Mouse (Mus musculus) CH12.LX (cell line): ENCODE data around the gene Lrch3. TPM values are rescaled to one million over a fixed set of nuclear protein-coding genes. Genes with fewer than 3 reads are reported as not detected.
"Not testable (repeated sequence)": the region's sequence is repeated elsewhere in the genome, so short reads cannot be mapped to it uniquely, and the experiment has no call there.

Source experiments
- DNase-seq: peaks from one replicate; pipeline ENCODE4 v3.0.0-alpha.2; 2013; ENCODE audit errors: extremely low read depth
- H3K27ac ChIP-seq: 2 replicates; pipeline ENCODE4 v1.5.1; 2012; ENCODE audit warnings: low read depth, mild to moderate bottlenecking, control low read depth, moderate library complexity; ENCODE audit not compliant: insufficient read depth
- H3K27me3 ChIP-seq: replicated peaks from 2 replicates; pipeline ENCODE3; 2012; ENCODE audit warnings: inconsistent platforms
- H3K36me3 ChIP-seq, 2 experiments: replicated peaks in 1 of 2; 2 replicates each; pipeline versions ENCODE3 to v1.6.1; 2012; ENCODE audit warnings: inconsistent platforms in 1 of 2, low read length in 1 of 2, mild to moderate bottlenecking in 1 of 2, mixed read lengths in 1 of 2, moderate library complexity in 1 of 2; ENCODE audit not compliant: control insufficient read depth in 1 of 2, insufficient read depth in 1 of 2
- H3K4me1 ChIP-seq, 2 experiments: 2 replicates each; pipeline ENCODE4 v1.6.1; 2012; ENCODE audit warnings: inconsistent platforms in 1 of 2, moderate library complexity in 1 of 2; ENCODE audit not compliant: insufficient read depth in 2 of 2, control insufficient read depth in 1 of 2
- H3K4me2 ChIP-seq: 2 replicates; pipeline ENCODE4 v1.6.1; 2012; ENCODE audit warnings: low read depth, mild to moderate bottlenecking, control low read depth; ENCODE audit not compliant: poor library complexity, insufficient read depth, severe bottlenecking
- H3K4me3 ChIP-seq, 3 experiments: fragments of 150-350 bp in 1 of 3; sonication (generic) in 1 of 3; replicated peaks in 1 of 3; 2 replicates each; pipeline versions ENCODE3 to v1.5.1; 2011 to 2012; ENCODE audit warnings: low read depth in 2 of 3, low read length in 2 of 3, mild to moderate bottlenecking in 2 of 3, moderate library complexity in 2 of 3, control low read depth in 1 of 3, improper control_type of control experiment in 1 of 3, inconsistent platforms in 1 of 3, mixed read lengths in 1 of 3; ENCODE audit not compliant: poor library complexity in 1 of 3
- H3K79me2 ChIP-seq: replicated peaks from 2 replicates; pipeline ENCODE4 v1.6.1; 2012; ENCODE audit warnings: mild to moderate bottlenecking, moderate library complexity; ENCODE audit not compliant: control insufficient read depth, poor library complexity, insufficient read depth, severe bottlenecking; ENCODE audit errors: extremely low read depth
- H3K9ac ChIP-seq: 2 replicates; pipeline ENCODE4 v1.6.1; 2012; ENCODE audit warnings: low read depth, mild to moderate bottlenecking, control low read depth, moderate library complexity; ENCODE audit not compliant: insufficient read depth
- H3K9me3 ChIP-seq: replicated peaks from 2 replicates; pipeline ENCODE3; 2012; ENCODE audit warnings: low read length, inconsistent platforms, mixed read lengths
- BHLHE40 ChIP-seq: IDR thresholded peaks from 2 replicates; pipeline ENCODE4 v1.6.1; 2011; ENCODE audit warnings: mild to moderate bottlenecking, low read depth, low read length, improper control_type of control experiment
- CHD1 ChIP-seq: IDR thresholded peaks from 2 replicates; pipeline ENCODE4 v1.6.1; 2012; ENCODE audit warnings: low read depth, low read length, improper control_type of control experiment, inconsistent platforms
- CHD2 ChIP-seq: IDR thresholded peaks from 2 replicates; pipeline ENCODE4 v1.6.1; 2011; ENCODE audit warnings: low read length, improper control_type of control experiment
- CTCF ChIP-seq, 2 experiments: IDR thresholded peaks in 1 of 2; conservative IDR thresholded peaks in 1 of 2; 2 replicates each; pipeline ENCODE4 v1.5.1; 2011 to 2012; ENCODE audit warnings: low read depth in 2 of 2, low read length in 2 of 2, improper control_type of control experiment in 1 of 2, inconsistent platforms in 1 of 2, mild to moderate bottlenecking in 1 of 2, moderate library complexity in 1 of 2
- E2F4 ChIP-seq: IDR thresholded peaks from 2 replicates; pipeline ENCODE4 v1.6.1; 2011; ENCODE audit warnings: low read depth, low read length, improper control_type of control experiment; ENCODE audit not compliant: insufficient replicate concordance
- ELF1 ChIP-seq: IDR thresholded peaks from 2 replicates; pipeline ENCODE4 v1.6.1; 2014; ENCODE audit warnings: low read depth, mild to moderate bottlenecking, inconsistent platforms, low read length, improper control_type of control experiment
- EP300 ChIP-seq: IDR thresholded peaks from 2 replicates; pipeline ENCODE4 v1.6.1; 2011; ENCODE audit warnings: low read length, improper control_type of control experiment
- ETS1 ChIP-seq: conservative IDR thresholded peaks from 2 replicates; pipeline ENCODE4 v1.6.1; 2012; ENCODE audit warnings: low read depth, mild to moderate bottlenecking, inconsistent platforms, low read length, improper control_type of control experiment, moderate library complexity
- GABPA ChIP-seq: IDR thresholded peaks from 2 replicates; pipeline ENCODE4 v1.6.1; 2012; ENCODE audit warnings: low read depth, low read length, improper control_type of control experiment, inconsistent platforms; ENCODE audit not compliant: insufficient replicate concordance
- HCFC1 ChIP-seq: IDR thresholded peaks from 2 replicates; pipeline ENCODE4 v1.6.1; 2012; ENCODE audit warnings: low read depth, mild to moderate bottlenecking, inconsistent platforms, low read length, improper control_type of control experiment
- IRF4 ChIP-seq: IDR thresholded peaks from 2 replicates; pipeline ENCODE4 v1.6.1; 2014; ENCODE audit warnings: low read depth, mild to moderate bottlenecking, inconsistent platforms, low read length, improper control_type of control experiment
- JUN ChIP-seq: IDR thresholded peaks from 2 replicates; pipeline ENCODE4 v1.6.1; 2011; ENCODE audit warnings: low read depth, mild to moderate bottlenecking, low read length, improper control_type of control experiment, moderate library complexity; ENCODE audit not compliant: insufficient read depth
- JUND ChIP-seq: conservative IDR thresholded peaks from 2 replicates; pipeline ENCODE4 v1.6.1; 2011; ENCODE audit warnings: low read depth, low read length, improper control_type of control experiment
- KAT2A ChIP-seq: IDR thresholded peaks from 2 replicates; pipeline ENCODE4 v1.6.1; 2012; ENCODE audit warnings: low read length, improper control_type of control experiment, inconsistent platforms; ENCODE audit not compliant: insufficient replicate concordance
- MAFK ChIP-seq: IDR thresholded peaks from 2 replicates; pipeline ENCODE4 v1.6.1; 2011; ENCODE audit warnings: low read length, improper control_type of control experiment; ENCODE audit not compliant: insufficient replicate concordance
- MAX ChIP-seq: IDR thresholded peaks from 2 replicates; pipeline ENCODE4 v1.6.1; 2011; ENCODE audit warnings: low read length, improper control_type of control experiment
- MAZ ChIP-seq: IDR thresholded peaks from 2 replicates; pipeline ENCODE4 v1.6.1; 2012; ENCODE audit warnings: low read depth, mild to moderate bottlenecking, inconsistent platforms, low read length, improper control_type of control experiment, moderate library complexity
- MEF2A ChIP-seq: IDR thresholded peaks from 2 replicates; pipeline ENCODE4 v1.6.1; 2014; ENCODE audit warnings: low read depth, mild to moderate bottlenecking, inconsistent platforms, low read length, improper control_type of control experiment, borderline replicate concordance
- MXI1 ChIP-seq: IDR thresholded peaks from 2 replicates; pipeline ENCODE4 v1.6.1; 2011; ENCODE audit warnings: mild to moderate bottlenecking, low read depth, low read length, improper control_type of control experiment
- MYC ChIP-seq: IDR thresholded peaks from 2 replicates; pipeline ENCODE4 v1.6.1; 2011; ENCODE audit warnings: low read depth, mild to moderate bottlenecking, improper control_type of control experiment, low read length
- NELFE ChIP-seq: IDR thresholded peaks from 2 replicates; pipeline ENCODE4 v1.6.1; 2011; ENCODE audit warnings: low read depth, low read length, improper control_type of control experiment
- NRF1 ChIP-seq: IDR thresholded peaks from 2 replicates; pipeline ENCODE4 v1.6.1; 2014; ENCODE audit warnings: low read depth, mild to moderate bottlenecking, inconsistent platforms, low read length, improper control_type of control experiment, moderate library complexity
- PAX5 ChIP-seq: IDR thresholded peaks from 2 replicates; pipeline ENCODE4 v1.6.1; 2012; ENCODE audit warnings: low read length, inconsistent platforms, mixed read lengths
- POLR2A ChIP-seq: IDR thresholded peaks from 2 replicates; pipeline ENCODE4 v1.6.1; 2011; ENCODE audit warnings: low read depth, mild to moderate bottlenecking, improper control_type of control experiment, low read length
- POLR2AphosphoS2 ChIP-seq: IDR thresholded peaks from 2 replicates; pipeline ENCODE4 v1.6.1; 2011; ENCODE audit warnings: low read depth, low read length, improper control_type of control experiment
- RAD21 ChIP-seq: IDR thresholded peaks from 2 replicates; pipeline ENCODE4 v1.6.1; 2011; ENCODE audit warnings: low read depth, mild to moderate bottlenecking, low read length, improper control_type of control experiment, moderate library complexity
- RCOR1 ChIP-seq: conservative IDR thresholded peaks from 2 replicates; pipeline ENCODE4 v1.6.1; 2012; ENCODE audit warnings: low read depth, mild to moderate bottlenecking, inconsistent platforms, low read length, improper control_type of control experiment
- SIN3A ChIP-seq: IDR thresholded peaks from 2 replicates; pipeline ENCODE4 v1.6.1; 2012; ENCODE audit warnings: low read length, improper control_type of control experiment, inconsistent platforms
- SMC3 ChIP-seq: IDR thresholded peaks from 2 replicates; pipeline ENCODE4 v1.6.1; 2011; ENCODE audit warnings: low read depth, low read length, improper control_type of control experiment
- TBP ChIP-seq: conservative IDR thresholded peaks from 2 replicates; pipeline ENCODE4 v1.6.1; 2011; ENCODE audit warnings: low read depth, low read length, improper control_type of control experiment
- TCF12 ChIP-seq: IDR thresholded peaks from 2 replicates; pipeline ENCODE4 v1.6.1; 2014; ENCODE audit warnings: low read depth, mild to moderate bottlenecking, inconsistent platforms, low read length, improper control_type of control experiment
- UBTF ChIP-seq: IDR thresholded peaks from 2 replicates; pipeline ENCODE4 v1.6.1; 2012; ENCODE audit warnings: low read depth, mild to moderate bottlenecking, inconsistent platforms, low read length, improper control_type of control experiment, moderate library complexity
- USF1 ChIP-seq: IDR thresholded peaks from 2 replicates; pipeline ENCODE4 v1.6.1; 2014; ENCODE audit warnings: low read depth, mild to moderate bottlenecking, inconsistent platforms, low read length, improper control_type of control experiment
- USF2 ChIP-seq: conservative IDR thresholded peaks from 2 replicates; pipeline ENCODE4 v1.6.1; 2011; ENCODE audit warnings: low read depth, low read length, improper control_type of control experiment
- ZC3H11A ChIP-seq: IDR thresholded peaks from 2 replicates; pipeline ENCODE4 v1.6.1; 2012; ENCODE audit warnings: low read depth, mild to moderate bottlenecking, inconsistent platforms, low read length, improper control_type of control experiment
- ZKSCAN1 ChIP-seq: IDR thresholded peaks from 2 replicates; pipeline ENCODE4 v1.6.1; 2012; ENCODE audit warnings: low read depth, inconsistent platforms, low read length, improper control_type of control experiment, borderline replicate concordance
- ZMIZ1 ChIP-seq: IDR thresholded peaks from 2 replicates; pipeline ENCODE4 v1.6.1; 2012; ENCODE audit warnings: low read depth, mild to moderate bottlenecking, inconsistent platforms, low read length, improper control_type of control experiment
- ZNF384 ChIP-seq: IDR thresholded peaks from 2 replicates; pipeline ENCODE4 v1.6.1; 2012; ENCODE audit warnings: low read depth, low read length, improper control_type of control experiment, inconsistent platforms
- dilution Hi-C: fragments of 300-500 bp; cut with MboI; formaldehyde crosslinking; loops from 2 replicates; pipeline ENCODE4 v1.14.3; 2020; ENCODE audit warnings: low sequenced_read_pairs; ENCODE audit not compliant: extremely low pct_unique_long_range_greater_than_20kb, extremely low pct_ligation_motif_present
- in situ Hi-C: fragments of 300-500 bp; cut with MboI; formaldehyde crosslinking; loops from 3 replicates; pipeline ENCODE4 v1.14.3; 2019; ENCODE audit warnings: low sequenced_read_pairs, low pct_ligation_motif_present, low pct_unique_long_range_greater_than_20kb, mixed read lengths
- polyA plus RNA-seq: library from polyadenylated mRNA; unstranded; fragments of >175 nt; gene quantifications from 2 replicates; pipeline ENCODE4 v1.2.1, GENCODE M21; 2012; ENCODE audit warnings: low read depth; ENCODE audit not compliant: insufficient read length
- total RNA-seq, 2 experiments: library from RNA; depleted of rRNA; stranded (reverse); fragments of 300-350 nt in 1 of 2; fragments of >200 nt in 1 of 2; gene quantifications; 2 replicates each; pipeline ENCODE4 v1.2.3; 2012 to 2014

The Lrch3 gene
- total and polyA plus RNA-seq, 3 experiments = 11.9 to 20.7 (median 16.1) TPM

DNA sequence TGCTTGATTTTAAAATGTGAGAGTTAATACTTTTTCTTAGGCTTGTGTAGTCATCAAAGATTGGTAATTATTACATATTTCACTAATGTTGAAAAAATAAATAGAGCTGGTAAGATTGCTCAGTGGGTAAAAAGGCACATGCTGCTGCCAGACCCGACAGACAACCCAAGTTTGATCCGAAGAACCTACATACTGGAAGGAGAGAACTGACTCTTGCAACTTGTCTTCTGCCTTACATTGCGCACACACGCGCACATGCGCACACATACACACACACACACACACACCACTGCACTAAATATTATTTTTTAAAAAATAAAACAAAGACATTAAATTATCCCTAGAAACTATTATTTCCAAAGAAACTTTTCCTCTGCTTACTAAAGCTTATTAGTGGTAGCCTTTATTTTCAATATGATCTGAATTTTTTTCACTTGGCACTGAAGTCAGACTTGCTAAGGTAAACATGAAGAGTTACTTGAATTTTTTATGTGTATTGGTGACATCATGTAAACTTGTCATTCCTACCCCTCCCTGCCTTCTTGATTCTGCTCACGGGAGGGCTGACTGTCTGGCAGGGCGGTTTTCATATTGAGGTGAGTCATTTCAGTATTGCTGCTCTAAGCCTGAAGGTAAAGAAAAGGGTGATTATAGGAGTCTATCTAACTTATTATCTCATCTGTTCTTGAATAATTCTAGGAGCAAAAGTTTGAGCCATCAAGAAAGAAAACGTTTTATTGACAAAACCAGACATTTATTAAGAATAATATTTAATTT lies 1.6 kb downstream of the Lrch3 start:
- DNase-seq = peak; percentile 74
- dilution Hi-C loops = no loop called here

DNA sequence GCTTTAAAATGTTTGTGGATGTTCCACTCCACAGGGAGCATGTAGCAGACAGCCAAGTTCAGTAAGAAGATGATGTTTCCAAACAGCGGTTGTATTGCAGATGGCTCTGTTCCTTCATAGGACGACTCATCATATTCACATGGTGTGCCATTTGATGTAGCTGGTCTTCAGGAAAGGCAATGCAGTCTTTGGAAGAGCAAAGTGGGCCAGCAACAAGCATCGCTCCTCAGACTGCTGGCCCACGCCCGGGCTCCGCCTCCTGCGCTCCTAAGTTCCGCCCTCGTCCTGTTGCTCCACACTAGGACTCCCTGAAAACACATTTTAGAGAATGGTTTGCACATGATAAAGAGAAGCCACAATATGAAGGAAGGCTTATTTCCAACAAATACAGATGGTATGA lies 12.7 kb downstream of the Lrch3 start:
- dilution Hi-C loops, H3K4me3 ChIP-seq, H3K4me1 ChIP-seq, DNase-seq, H3K27ac ChIP-seq, H3K9ac ChIP-seq, H3K4me2 ChIP-seq, H3K79me2 ChIP-seq, in situ Hi-C loops, H3K9me3 ChIP-seq, H3K27me3 ChIP-seq: not testable (repeated sequence)
- peaks cover 15 to 30% of the 10 kb centered on the region in 2 experiments for H3K36me3 ChIP-seq

More for the DNA sequence above, 1.6 kb downstream of the Lrch3 start:
- in situ Hi-C loops = no loop called here
- TF ChIP-seq MEF2A = no peak
- no peak for TF ChIP-seq NELFE
- no peak for TF ChIP-seq ZKSCAN1
- peak; percentile 61; the same call in 1 of the 2 replicates for TF ChIP-seq EP300
- TF ChIP-seq CTCF (conservative IDR thresholded peaks at IDR 0.05 in 1 of 2, IDR thresholded peaks at IDR 0.05 in 1 of 2; ENCODE audit: low read depth in 2 of 2, low read length in 2 of 2) = no peak
- TF ChIP-seq JUND = peak; percentile 92
- no peak for TF ChIP-seq POLR2AphosphoS2
- no peak for TF ChIP-seq ZMIZ1
- TF ChIP-seq CHD2 = no peak
- peak; percentile 36; the same call in 1 of the 2 replicates for TF ChIP-seq SIN3A
- peak; percentile 50; the same call in 1 of the 2 replicates for TF ChIP-seq MXI1
- TF ChIP-seq MAFK = no peak
- peak; percentile 73 for TF ChIP-seq JUN
- TF ChIP-seq ZC3H11A = no peak
- TF ChIP-seq MYC = peak; percentile 28; the same call in 1 of the 2 replicates
- TF ChIP-seq USF2 = no peak
- 0 out of 2 replicates have a peak, but pooled peaks have one; percentile 48 for TF ChIP-seq ETS1
- TF ChIP-seq MAX = no peak
- TF ChIP-seq KAT2A = no peak
- TF ChIP-seq MAZ = 0 out of 2 replicates have a peak, but pooled peaks have one; percentile 43
- TF ChIP-seq E2F4 = no peak
- TF ChIP-seq RAD21 = no peak
- TF ChIP-seq IRF4 = peak; percentile 92
- TF ChIP-seq ELF1 = no peak
- peak; percentile 91 for TF ChIP-seq BHLHE40
- TF ChIP-seq RCOR1 = no peak
- TF ChIP-seq NRF1 = peak; percentile 63
- no peak for TF ChIP-seq UBTF
- TF ChIP-seq PAX5 = no peak
- no peak for TF ChIP-seq TCF12
- no peak for TF ChIP-seq CHD1
- no peak for TF ChIP-seq GABPA
- no peak for TF ChIP-seq POLR2A
- TF ChIP-seq USF1 = no peak
- no peak for TF ChIP-seq TBP
- TF ChIP-seq ZNF384 = no peak
- no peak for TF ChIP-seq SMC3
- TF ChIP-seq HCFC1 = no peak
- Histone ChIP-seq H3K4me3 (peak overlapping the region in 2 of 3 experiments; percentile 73 to 85), H3K4me1 (peaks cover 4 to 40% of the 10 kb centered on the region in 2 experiments; a peak in 3 of 4 replicates), H3K36me3 (peaks cover 0 to 16% of the 10 kb centered on the region in 2 experiments), H3K9me3 (no peaks in the 10 kb centered on the region), H3K27me3 (no peaks in the 10 kb centered on the region), H3K4me2 (peak overlapping the region; percentile 96), H3K79me2 (peaks cover 23% of the 10 kb centered on the region), H3K27ac (no peak overlapping the region), H3K9ac (peak overlapping the region; percentile 54)
